Mouse (Mus musculus) forebrain, embryonic 16.5 days (tissue): Measurements from ENCODE around the gene Mxi1. TPM values are rescaled to one million over a fixed set of nuclear protein-coding genes. Genes with fewer than 3 reads are reported as not detected.
"Not testable (repeated sequence)": the region's sequence is repeated elsewhere in the genome, so short reads cannot be mapped to it uniquely, and the experiment has no call there.

Experiments used
- ATAC-seq: fragments of 200-750 bp; cut with Nextera tagmentation; 2 replicates; pipeline ENCODE4 v1.8.0; 2017; ENCODE audit warnings: mild to moderate bottlenecking, moderate library complexity
- H3K27ac ChIP-seq: fragments of 300-500 bp; sonication (generic); 2 replicates; pipeline ENCODE4 v1.5.1; 2014; ENCODE audit warnings: low read length, control low read depth
- H3K27me3 ChIP-seq: fragments of 300-500 bp; sonication (generic); replicated peaks from 2 replicates; pipeline ENCODE4 v1.6.1; 2014; ENCODE audit warnings: low read length; ENCODE audit not compliant: control insufficient read depth, insufficient read depth
- H3K36me3 ChIP-seq: fragments of 300-500 bp; sonication (generic); 2 replicates; pipeline ENCODE4 v1.6.1; 2014; ENCODE audit not compliant: control insufficient read depth, insufficient read depth
- H3K4me1 ChIP-seq: fragments of 300-500 bp; sonication (generic); replicated peaks from 2 replicates; pipeline ENCODE4 v1.6.1; 2014; ENCODE audit warnings: low read length; ENCODE audit not compliant: control insufficient read depth, insufficient read depth
- H3K4me2 ChIP-seq: fragments of 300-500 bp; sonication (generic); 2 replicates; pipeline ENCODE4 v1.6.1; 2014; ENCODE audit warnings: mild to moderate bottlenecking, low read length, control low read depth
- H3K4me3 ChIP-seq: fragments of 300-500 bp; sonication (generic); replicated peaks from 2 replicates; pipeline ENCODE4 v1.5.1; 2014; ENCODE audit warnings: mild to moderate bottlenecking, low read length, control low read depth
- H3K9ac ChIP-seq: fragments of 300-500 bp; sonication (generic); replicated peaks from 2 replicates; pipeline ENCODE4 v1.6.1; 2014; ENCODE audit warnings: low read depth, low read length, control low read depth
- H3K9me3 ChIP-seq: fragments of 300-500 bp; sonication (generic); 2 replicates; pipeline ENCODE4 v1.6.1; 2016; ENCODE audit warnings: low read length; ENCODE audit not compliant: control insufficient read depth
- WGBS: fragments of 180-500 bp; shearing (Covaris S2); extraction: QIAGEN DNeasy Blood & Tissue Kit; methylation state at CpG from one replicate; pipeline ENCODE4 v1.1.7; 2014; 5-methylcytosine and 5-hydroxymethylcytosine counted together
- polyA plus RNA-seq: library from polyadenylated mRNA; unstranded; fragments of >200 nt; fragmentation: Nextera tagmentation; extraction: Ambion mirVana; gene quantifications from 2 replicates; pipeline ENCODE4 v1.2.1, GENCODE M21; 2015

The Mxi1 gene
- polyA plus RNA-seq, 1 experiment from 2014 or later: 46.7 TPM

DNA sequence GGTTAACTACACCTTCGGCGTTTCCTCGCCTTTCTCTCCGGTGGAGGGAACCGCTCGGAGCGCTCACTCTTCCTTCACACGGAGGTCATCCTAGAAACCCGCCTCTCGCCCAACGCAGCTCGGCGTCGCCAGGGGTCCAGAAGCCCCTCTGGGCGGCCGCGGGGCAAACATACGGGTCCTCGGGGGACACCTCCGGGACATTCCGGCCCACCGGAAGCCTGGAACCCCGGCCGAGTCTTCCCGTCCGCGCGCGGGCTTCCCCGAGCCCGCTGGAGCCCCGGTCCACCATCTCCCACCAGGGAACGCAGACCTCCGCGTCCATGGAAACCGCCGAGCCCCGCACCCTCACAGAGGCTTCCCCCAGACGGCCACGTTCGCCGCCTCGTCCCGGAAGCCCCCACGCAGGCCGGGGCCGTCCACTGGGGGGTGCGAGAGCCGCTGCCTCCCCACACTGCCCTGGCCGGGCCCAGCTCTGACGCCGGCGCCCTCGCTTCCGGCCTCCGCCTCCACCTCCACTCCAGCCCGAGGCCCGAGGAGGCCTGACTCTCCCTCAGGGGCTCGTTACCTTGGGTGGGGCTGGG is 79.6 kb downstream of the Mxi1 start:
- Histone ChIP-seq H3K36me3 (peaks cover 8% of the 10 kb centered on the region), H3K27me3 (no peaks in the 10 kb centered on the region), H3K9me3 (no peaks in the 10 kb centered on the region), H3K4me3 (peak overlapping the region; percentile 95), H3K4me2 (peak overlapping the region; percentile 86), H3K9ac (peak overlapping the region; percentile 93), H3K4me1 (peaks cover 14% of the 10 kb centered on the region), H3K27ac (peak overlapping the region; percentile 96)
- ATAC-seq: peak; percentile 87
- under 1% methylated on average over 59 of the region's 59 CpGs for WGBS

DNA sequence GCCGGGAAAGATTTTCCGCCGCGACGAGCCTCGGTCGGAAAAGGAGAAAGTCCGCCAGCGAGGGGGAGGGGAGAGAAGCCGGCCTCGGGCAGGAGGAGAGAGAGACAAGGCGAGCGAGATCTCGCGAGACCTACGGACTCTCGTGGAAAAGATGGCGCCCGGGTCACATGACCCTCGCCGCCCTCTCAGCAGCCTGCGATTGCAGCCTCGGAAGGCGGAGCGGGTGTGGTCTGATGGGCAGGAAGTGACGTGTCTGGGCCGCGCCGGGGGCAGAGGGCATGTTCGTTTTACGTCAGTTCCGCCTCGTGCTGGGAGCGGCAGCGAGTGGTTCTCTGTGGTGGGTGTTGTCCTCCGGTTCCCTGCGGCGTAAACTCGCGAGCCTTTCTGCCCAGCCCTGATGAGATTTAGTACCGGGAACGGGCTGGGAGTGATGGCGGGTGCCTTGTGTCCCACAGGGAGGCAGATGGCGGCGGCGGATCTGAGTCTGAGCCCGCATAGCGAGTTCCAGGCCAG is 80.2 kb downstream of the Mxi1 start, which contains the start of gene Smndc1:
Smndc1 (minus strand) TSS at position 84 of the 513 bp plus-strand sequence.
- peak within 1 kb of the TSS; percentile 95 for H3K4me3 ChIP-seq
- H3K9ac ChIP-seq: peak within 1 kb of the TSS; percentile 93
- peak within 1 kb of the TSS; percentile 92 for H3K4me2 ChIP-seq
- H3K9me3 ChIP-seq: no peaks in the 10 kb centered on the region
- peaks cover 8% of the 10 kb centered on the region for H3K36me3 ChIP-seq
- under 1% methylated on average over 48 of the region's 48 CpGs for WGBS
- no peaks in the 10 kb centered on the region for H3K27me3 ChIP-seq
- peaks cover 14% of the 10 kb centered on the region for H3K4me1 ChIP-seq
- peak within 1 kb of the TSS; percentile 96 for H3K27ac ChIP-seq
- peak; percentile 98 for ATAC-seq

DNA sequence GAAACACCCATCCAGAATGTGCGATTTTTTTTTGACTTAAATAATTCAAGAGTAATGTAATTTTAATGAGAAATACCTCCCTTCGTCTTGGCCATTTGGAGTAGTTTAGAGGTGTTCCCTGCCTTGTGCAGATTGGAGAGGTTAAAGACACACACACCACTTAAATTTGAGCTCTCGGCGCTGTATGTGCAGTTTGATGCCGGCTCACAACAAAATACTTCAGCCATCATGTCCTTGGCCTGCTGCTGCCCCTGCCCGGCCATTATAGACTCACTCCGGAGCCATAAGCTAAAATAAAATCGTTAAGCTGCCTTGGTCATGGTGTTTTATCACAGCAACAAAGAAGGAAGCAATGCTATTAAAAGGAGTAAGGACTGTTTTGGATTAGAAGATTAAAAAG is 81.1 kb downstream of the Mxi1 start:
- WGBS: 48% methylated on average over 8 of the region's 8 CpGs
- ATAC-seq: no peak
- Histone ChIP-seq H3K36me3 (peaks cover 8% of the 10 kb centered on the region), H3K27ac (no peak overlapping the region), H3K9me3 (no peaks in the 10 kb centered on the region), H3K27me3 (no peaks in the 10 kb centered on the region), H3K4me1 (peaks cover 12% of the 10 kb centered on the region), H3K9ac (peak overlapping the region; percentile 48), H3K4me2 (peak overlapping the region; percentile 92), H3K4me3 (peak overlapping the region; percentile 95)

DNA sequence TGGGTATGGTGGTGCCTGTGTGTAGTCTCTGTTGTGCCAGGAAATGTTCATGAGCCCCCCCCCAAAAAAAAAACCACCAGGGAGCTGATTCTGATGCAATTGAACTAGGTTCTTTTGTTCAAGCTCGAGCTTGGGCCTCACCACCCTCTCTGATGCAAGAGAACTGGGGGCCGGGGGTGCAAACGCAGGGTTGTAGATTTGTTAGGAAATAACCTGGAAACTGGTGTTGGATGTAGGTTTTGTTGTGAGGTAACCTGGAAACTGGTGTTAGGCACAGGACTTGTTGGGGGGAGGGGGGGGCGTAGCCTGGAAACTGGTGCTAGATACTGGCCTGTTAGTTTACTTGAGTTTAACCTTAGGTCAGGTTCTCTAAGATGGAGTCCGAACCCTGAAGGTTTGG is 81.5 kb downstream of the Mxi1 start:
- H3K36me3 ChIP-seq: peaks cover 8% of the 10 kb centered on the region
- no peak overlapping the region for H3K4me3 ChIP-seq
- no peak for ATAC-seq
- WGBS: 85% methylated on average over 5 of the region's 5 CpGs
- H3K27me3 ChIP-seq: no peaks in the 10 kb centered on the region
- no peaks in the 10 kb centered on the region for H3K9me3 ChIP-seq
- H3K27ac ChIP-seq: no peak overlapping the region
- H3K4me1 ChIP-seq: peaks cover 12% of the 10 kb centered on the region
- H3K9ac ChIP-seq: no peak overlapping the region
- peak overlapping the region; percentile 92; the same call in 1 of the 2 replicates for H3K4me2 ChIP-seq

DNA sequence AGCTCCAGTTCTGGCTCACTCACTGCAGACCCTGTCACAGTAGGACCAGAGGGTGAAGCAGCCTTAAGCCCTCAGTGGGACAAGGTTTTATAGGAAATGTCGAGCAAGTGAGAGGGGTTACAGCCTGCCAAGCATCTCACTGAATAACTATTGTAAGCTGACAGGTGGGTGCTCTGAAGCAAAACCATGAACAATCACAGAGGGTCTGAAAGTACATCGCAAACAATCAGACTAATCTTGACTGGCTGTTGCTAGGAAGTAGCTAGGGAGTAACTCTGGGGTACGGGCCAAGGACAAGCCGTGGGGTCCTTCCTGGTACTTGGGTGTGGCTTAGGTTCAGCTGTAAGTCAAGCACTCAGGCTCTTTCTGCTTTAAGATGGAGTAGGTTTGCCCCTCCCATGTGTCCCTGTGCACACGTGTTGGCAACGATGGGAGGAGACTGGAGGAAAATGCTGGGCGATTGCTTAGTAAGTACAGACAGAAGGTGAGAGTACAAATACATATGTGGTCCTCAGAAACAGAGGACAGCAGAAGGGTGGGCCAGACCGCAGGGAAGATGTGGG is 82.5 kb downstream of the Mxi1 start:
- no peaks in the 10 kb centered on the region for H3K27me3 ChIP-seq
- H3K27ac ChIP-seq: no peak overlapping the region
- peaks cover under 1% of the 10 kb centered on the region for H3K36me3 ChIP-seq
- WGBS: 59% methylated on average over 8 of the region's 8 CpGs
- H3K9me3 ChIP-seq: no peaks in the 10 kb centered on the region
- H3K4me2 ChIP-seq: no peak overlapping the region
- no peak overlapping the region for H3K9ac ChIP-seq
- no peak overlapping the region for H3K4me3 ChIP-seq
- peaks cover 12% of the 10 kb centered on the region for H3K4me1 ChIP-seq
- ATAC-seq: no peak

DNA sequence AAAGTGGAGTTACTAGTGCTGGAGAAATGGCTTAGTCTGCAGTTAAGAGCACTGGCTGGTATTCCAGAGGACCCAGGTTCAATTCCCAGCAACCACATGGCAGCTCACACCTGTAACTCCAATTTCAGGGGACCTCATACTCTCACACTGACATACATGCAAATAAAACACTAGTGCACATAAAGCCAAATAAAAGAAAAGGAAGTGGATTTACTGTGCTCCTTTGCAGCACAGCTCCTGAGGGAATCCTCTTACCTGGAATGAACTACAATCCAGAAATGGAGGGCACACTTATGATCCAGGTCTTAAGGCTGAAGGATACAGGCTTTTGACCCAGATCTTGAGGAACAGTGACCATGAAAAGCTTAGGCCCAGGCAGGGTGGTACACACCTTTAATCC is 83.3 kb downstream of the Mxi1 start:
- no peak overlapping the region for H3K4me3 ChIP-seq

DNA sequence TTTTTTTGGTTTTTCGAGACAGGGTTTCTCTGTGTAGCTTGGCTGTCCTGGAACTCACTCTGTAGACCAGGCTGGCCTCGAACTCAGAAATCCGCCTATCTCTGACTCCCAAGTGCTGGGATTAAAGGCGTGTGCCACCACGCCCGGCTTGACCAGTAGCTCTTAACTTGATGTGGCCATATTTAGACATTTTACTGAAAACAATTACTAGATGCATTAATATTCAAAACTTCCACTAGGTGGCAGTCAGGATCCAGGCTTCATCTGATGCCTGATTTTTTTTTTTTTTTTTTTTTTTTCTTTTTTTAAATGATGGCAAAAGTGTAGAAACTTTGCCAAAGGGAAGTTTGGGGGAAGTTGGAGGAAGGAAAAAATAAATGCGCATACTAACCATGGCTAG is 84.2 kb downstream of the Mxi1 start:
- no peak for ATAC-seq
- H3K27ac ChIP-seq: no peak overlapping the region
- no peak overlapping the region for H3K9ac ChIP-seq
- 16% methylated on average over 7 of the region's 7 CpGs for WGBS
- H3K4me2 ChIP-seq: no peak overlapping the region
- H3K36me3 ChIP-seq: no peaks in the 10 kb centered on the region
- H3K4me3 ChIP-seq: no peak overlapping the region
- H3K27me3 ChIP-seq: no peaks in the 10 kb centered on the region
- H3K9me3 ChIP-seq: no peaks in the 10 kb centered on the region
- peaks cover 7% of the 10 kb centered on the region for H3K4me1 ChIP-seq

More for the DNA sequence above, 83.3 kb downstream of the Mxi1 start:
- H3K36me3 ChIP-seq: no peaks in the 10 kb centered on the region
- no peak for ATAC-seq
- H3K9me3 ChIP-seq: no peaks in the 10 kb centered on the region
- H3K27me3 ChIP-seq: no peaks in the 10 kb centered on the region
- H3K4me2 ChIP-seq: no peak overlapping the region
- H3K4me1 ChIP-seq: peaks cover 12% of the 10 kb centered on the region
- H3K9ac ChIP-seq: no peak overlapping the region
- no peak overlapping the region for H3K27ac ChIP-seq

DNA sequence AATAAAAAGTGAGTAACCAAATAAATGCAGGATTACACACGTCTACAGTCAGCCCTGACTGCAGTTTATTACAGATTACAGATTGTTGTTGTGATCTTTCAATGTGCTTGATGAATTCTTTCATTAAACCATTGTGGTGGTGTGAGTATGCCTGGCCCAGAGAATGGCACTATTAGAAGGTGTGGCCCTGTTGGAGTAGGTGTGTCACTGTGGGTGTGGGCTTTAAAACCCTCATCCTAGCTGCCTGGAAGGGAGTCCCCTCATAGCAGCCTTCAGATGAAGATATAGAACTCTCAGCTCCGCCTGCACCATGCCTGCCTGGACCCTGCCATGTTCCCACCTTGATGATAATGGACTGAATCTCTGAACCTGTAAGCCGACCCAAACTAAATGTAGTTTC is 84.6 kb downstream of the Mxi1 start:
- H3K27ac ChIP-seq, H3K36me3 ChIP-seq, H3K4me3 ChIP-seq, H3K4me1 ChIP-seq, ATAC-seq, H3K9ac ChIP-seq, H3K27me3 ChIP-seq, H3K9me3 ChIP-seq, H3K4me2 ChIP-seq: not testable (repeated sequence)
- 70% methylated on average over 3 of the region's 3 CpGs for WGBS

DNA sequence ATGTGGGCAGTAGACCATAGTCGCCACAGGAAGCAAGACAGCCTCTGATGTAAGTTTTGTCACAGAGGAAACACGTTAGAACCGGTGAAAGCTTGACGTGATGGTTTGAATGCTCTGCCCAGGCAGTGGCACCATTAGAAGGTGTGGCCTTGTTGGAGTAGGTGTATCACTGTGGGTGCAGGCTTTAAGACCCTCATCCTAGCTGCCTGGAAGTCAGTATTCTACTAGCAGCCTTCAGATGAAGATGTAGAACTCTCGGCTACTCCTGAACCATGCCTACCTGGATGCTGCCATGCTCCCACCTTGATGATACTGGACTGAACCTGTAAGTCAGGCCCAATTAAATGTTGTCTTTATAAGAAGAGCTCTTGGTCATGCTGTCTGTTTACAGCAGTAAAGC is 85.5 kb downstream of the Mxi1 start:
- H3K4me3 ChIP-seq, H3K4me1 ChIP-seq, ATAC-seq, H3K36me3 ChIP-seq, H3K9ac ChIP-seq, H3K9me3 ChIP-seq, H3K27me3 ChIP-seq, H3K4me2 ChIP-seq, H3K27ac ChIP-seq: not testable (repeated sequence)
- 59% methylated on average over 5 of the region's 5 CpGs for WGBS
